Mouse (Mus musculus) monocyte, adult 5-6 weeks (primary cell): ENCODE data around the gene Toe1. TPM values are rescaled to one million over a fixed set of nuclear protein-coding genes. Genes with fewer than 3 reads are reported as not detected.
"Not testable (repeated sequence)": the region's sequence is repeated elsewhere in the genome, so short reads cannot be mapped to it uniquely, and the experiment has no call there.

Experiments
- ATAC-seq: fragments of 153-309, 156-312 bp; replicated peaks from 2 replicates; pipeline ENCODE4 v1.8.0; 2017; ENCODE audit warnings: mild to moderate bottlenecking; ENCODE audit not compliant: low TSS enrichment, insufficient number of reproducible peaks, severe bottlenecking, poor library complexity, low FRiP score
- total RNA-seq: library from RNA; stranded (forward); fragments of 200-1000, 200-491, 200-594 nt; gene quantifications from 3 replicates; pipeline ENCODE4 v1.2.3, GENCODE M21; 2017

The Toe1 gene
- total RNA-seq, result 32.9 to 53.5 TPM (median 37.8 TPM) in 3 replicates

- ATAC-seq, result peak; percentile 96
Observed at GRCm38 (mm10) chr4:116807197-116808129, at the start of gene Toe1, which contains the start of gene Mutyh. Gene Toe1, minus strand, starts transcription at chr4:116807640. Gene Mutyh, plus strand, starts transcription at chr4:116807723.

GRCm38 (mm10) chr4:116857203-116857602 lies 49.8 kb upstream of the Toe1 start:
- ATAC-seq, result no peak

DNA sequence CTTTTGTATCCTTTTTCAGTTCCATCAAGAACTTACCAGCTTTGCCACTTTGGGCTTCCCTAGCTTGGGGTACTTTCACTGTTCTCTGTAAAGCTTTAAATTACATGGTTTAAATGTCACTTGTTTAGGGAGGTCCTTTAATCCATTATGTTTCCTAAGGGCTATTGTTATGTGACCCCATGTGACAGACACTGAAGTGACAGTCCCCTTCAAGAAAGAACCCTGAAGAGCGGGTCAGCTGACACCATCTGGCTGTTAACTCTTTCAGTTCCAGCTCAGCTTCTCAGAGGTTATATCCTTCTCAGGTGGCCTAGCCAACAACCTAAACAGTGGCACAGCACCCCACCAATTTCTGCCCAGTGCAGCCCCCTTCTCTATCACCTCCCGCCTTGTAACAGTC lies 46.8 kb upstream of the Toe1 start:
- no peak for ATAC-seq

DNA sequence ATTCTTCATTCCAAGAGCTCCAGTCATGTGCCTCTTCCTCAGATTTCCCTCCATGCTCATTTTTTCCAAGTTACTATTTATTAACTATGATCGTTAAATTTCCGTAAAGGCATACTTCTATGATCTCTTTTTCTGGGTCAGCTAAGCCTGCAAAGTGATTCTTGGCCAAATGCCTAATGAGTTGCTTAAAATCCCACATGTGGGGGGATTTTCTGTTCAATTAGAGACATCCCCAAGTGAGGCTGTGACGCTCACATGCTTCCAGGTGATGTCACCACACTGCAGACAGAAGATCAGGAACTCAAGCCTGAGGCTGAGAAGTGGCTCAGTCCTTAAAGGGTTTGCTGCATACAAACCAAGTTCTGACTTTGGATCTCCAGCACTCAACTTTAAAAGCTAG lies 42.5 kb upstream of the Toe1 start:
- ATAC-seq, result no peak

DNA sequence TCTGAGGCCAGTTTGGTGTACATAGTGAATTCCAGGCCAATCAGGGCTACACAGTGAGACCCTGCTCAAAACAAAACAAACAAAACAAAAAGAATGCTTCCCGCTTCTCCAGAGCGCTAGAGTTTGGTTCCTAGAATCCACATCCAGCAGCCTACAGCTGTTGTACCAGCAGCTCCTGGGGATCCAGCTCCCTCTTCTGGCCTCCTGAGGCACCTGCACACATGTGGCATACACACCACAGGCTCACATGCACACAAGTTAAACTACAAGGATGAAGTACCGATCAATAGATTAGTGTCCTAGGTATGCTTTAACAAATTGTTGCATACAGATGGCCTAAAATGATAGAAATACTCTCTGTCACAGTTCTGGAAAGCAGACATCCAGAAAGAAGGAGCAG lies 36.9 kb upstream of the Toe1 start:
- no peak for ATAC-seq

DNA sequence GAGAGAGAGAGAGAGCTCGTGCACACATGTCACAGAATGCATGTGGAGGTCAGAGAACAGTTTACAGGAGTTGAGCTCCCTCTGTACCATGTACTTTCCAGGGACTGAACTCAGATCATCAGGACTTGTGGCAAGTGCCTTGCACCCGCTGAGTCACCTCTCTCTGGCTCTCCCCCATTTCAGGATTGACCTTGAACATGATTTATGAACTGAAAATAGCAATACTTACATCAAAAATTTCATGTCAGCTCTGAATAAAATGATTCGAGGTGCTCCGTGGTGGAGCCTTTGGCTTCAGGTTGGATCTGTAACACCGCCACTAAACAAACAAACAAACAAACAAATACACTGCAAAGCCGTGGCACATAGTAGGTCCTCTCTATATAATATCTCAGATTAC lies 33.4 kb upstream of the Toe1 start:
- ATAC-seq, result no peak

DNA sequence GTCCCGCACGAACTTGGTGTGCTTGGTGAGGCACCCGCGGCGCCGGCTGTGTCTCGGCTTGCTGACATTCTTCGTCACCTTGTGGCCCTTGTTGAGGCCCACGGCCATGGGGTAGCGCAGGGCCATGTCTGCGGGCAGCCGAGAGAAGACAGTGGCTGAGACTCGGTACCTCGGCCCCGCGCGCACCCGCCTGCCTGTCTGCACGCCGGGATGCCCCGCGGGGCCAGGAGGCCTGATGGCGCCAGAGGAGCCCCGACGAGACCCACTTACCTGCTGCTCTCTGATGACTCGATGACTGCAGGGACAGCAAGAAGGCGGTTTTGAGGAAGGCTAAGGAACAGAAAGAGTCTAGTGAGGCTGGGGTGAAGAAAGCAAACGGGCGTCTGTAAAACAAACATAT lies 32.7 kb upstream of the Toe1 start:
- not testable (repeated sequence) for ATAC-seq

- no peak for ATAC-seq
Observed at GRCm38 (mm10) chr4:116838999-116839398, 31.6 kb upstream of the Toe1 start.

DNA sequence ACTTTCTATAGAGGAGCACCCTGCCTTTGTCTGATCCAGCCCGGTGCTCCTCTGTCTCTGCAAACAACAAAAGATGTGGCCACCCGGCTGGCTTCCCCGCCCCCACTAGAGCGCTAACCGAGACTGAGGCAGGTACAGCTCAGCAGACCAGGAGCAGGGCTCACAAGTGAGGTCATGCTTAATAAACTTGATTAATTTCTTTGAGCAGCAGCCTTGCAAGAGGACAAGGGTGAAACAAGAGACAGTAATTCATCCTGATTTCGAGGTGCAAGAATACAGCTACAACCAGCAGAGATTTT lies 22.6 kb upstream of the Toe1 start:
- ATAC-seq, result no peak

DNA sequence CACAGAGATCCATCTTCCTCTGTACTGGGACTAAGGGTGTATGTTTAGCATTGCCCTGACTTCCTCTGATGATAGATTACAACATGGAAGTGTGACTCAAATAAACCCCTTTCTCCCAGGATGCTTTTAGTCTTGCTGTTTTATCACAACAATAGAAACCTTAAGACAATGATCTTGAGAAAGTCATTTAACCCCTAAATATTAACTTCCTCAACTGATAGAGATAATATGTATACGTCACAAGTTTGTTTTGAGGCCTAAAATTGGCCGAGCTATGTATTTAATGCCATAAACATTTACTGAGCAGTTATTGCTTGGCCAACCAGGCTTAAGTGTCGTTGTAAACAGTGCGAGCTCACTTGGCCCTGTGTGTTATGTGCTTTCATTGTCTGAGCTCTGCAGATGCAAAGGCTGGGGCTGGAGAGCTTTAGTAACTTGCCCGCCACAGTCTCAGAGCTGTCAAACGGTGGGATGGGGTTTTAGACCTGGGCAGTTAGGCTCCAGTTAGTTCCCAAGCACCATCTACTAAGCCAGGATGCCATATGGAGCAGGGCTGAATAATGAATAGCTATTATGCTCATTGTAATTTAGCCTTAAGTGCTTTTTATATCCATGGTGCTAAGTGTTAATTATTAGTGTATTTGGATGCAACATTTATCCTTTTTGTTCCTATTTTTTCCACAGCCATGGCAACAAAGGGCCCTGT lies 22.1 kb upstream of the Toe1 start:
- no peak for ATAC-seq

DNA sequence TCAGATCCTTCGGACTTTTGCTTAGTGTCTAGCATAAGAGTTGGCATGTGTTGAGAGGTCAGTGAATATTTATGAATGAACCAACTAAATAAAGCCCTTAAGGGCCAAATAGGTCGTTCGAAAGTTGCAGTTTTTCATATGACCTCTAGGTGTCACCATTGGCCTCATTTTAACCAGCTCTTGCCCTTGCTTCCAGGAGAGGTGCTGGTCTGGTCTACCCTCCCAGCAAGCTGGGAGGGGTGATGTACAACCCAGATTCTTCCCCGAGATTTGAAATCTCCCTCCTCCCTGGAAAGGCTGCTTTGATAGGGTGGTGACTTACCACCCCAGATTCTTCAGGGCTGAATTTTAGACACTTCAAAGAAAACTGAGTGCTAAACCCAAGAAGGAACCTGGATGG lies 20.4 kb upstream of the Toe1 start:
- peak; percentile 77; the same call in 1 of the 2 replicates for ATAC-seq

DNA sequence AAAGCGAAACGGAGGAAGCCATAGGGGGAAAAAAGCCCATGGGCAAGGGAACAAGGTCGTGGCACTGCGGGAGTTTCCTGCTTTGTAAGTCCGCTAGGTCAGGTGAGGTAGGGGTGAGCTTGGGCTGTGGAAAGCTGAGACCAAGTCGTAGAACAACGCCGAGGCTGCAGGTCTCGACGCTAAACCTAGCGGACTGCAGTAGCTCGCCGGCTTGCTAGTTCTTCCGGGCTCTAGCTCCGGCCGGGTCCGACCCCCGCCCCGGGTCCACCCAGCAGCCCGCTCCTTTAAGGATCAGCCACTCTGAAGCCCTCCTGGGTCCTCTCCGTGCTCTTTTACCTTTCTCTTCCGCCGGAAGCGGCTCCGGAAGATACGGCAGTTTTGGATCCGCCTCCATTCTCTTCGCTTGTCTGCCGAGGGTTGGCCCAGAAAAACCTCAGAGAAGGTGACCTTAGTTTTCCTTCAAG lies 17.1 kb upstream of the Toe1 start:
- ATAC-seq, result no peak; the same call in 1 of the 2 replicates

DNA sequence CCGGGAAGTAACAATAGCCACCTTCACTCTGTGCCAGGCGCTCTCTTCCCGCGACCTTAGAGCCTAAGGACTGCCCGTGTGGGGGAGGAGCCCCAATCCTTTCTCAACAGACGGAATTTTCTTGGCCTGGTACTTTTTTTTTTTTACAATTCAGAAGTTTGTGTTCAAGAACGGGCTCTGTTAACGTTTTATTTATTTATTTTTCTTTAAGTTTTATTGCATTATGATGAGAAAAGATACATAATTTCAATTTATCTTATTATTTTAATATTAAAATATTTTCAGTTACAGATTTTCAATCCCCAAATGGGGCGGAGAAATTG lies 14.2 kb upstream of the Toe1 start, which contains the start of gene Hpdl:
TSS of gene Hpdl (minus strand) at position 14 of the 323 bp plus-strand sequence.
- ATAC-seq, result no peak

GRCm38 (mm10) chr4:116820902-116821693 lies 13.7 kb upstream of the Toe1 start:
- peak; percentile 60 for ATAC-seq

- ATAC-seq, result no peak
Observed at GRCm38 (mm10) chr4:116819968-116820901, 12.8 kb upstream of the Toe1 start.

DNA sequence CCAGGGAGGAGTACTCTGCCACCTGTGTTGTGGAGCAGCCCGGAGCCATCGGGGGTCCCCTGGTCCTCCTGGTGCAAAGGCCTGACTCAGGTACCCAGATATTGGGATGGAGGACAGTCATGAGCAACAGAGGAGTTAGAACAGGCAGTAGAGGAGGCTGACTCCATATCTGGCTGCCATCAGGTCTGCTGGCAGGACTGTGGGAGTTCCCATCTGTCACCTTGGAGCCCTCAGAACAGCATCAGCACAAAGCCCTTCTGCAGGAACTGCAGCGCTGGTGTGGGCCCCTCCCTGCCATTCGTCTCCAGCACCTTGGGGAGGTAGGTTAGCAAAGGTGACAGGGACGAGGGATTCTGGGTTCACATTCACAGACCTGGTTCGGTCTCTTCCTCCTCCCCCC lies 10.0 kb upstream of the Toe1 start:
- no peak for ATAC-seq

DNA sequence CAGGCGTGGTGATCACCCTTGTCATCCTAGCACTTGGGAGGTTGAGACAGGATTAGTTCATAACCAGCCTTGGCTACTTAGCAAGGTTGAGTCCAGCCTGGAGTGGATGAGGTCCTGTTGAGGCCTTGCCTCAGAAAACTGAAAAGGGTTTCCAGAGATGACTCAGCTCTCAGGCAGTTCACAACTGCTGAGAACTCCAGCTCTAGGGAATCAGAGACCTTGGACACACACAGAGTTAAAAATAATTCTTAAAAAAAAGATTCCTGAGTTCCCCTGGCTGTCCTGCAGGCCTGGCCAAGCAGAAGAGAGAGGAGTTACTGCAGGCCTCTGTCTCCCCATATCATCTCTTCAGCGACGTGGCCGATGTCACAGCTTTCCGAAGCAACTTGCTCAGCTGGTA lies 7.8 kb upstream of the Toe1 start:
- ATAC-seq, result no peak

- ATAC-seq, result no peak
Observed at GRCm38 (mm10) chr4:116811012-116811411, 3.6 kb upstream of the Toe1 start.
